Mouse (Mus musculus) lung, postnatal 4 days (tissue): ENCODE measurements around the gene Ephb3.

Experiments
- DNase-seq, 2 experiments: peaks; one replicate each; pipeline ENCODE4 v3.0.0; 2021

Gene Ephb3

DNA sequence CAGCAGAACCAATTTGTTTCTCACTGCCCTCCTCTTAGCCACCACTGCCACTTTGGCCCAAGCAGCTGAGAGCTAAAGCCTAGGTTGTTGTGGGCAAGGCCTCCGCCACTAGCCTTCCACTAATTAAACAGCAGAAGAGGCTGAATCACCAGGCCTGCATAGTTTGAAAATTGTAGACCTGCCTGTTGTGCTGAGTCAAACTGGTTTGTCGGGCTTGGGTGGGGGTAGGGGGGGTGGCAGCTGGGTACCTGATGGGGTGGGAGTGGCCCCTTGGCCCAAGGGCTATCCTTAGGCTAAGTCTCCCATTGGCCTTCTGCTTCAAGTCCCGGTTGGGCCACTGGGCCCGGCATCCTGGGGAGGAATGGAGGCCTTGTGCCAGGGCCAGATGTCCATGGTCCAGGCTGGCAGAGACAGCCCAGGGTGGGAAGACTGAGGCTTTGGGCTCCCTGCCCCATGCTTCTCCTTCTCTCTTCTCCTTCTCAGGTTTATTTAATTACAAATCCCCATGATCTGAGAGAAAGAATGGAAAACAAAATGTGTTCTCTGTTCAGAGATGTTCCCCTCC, 3.5 kb downstream of the Ephb3 start:
- peak in 1 of 2 experiments; percentile 62 for DNase-seq

DNA sequence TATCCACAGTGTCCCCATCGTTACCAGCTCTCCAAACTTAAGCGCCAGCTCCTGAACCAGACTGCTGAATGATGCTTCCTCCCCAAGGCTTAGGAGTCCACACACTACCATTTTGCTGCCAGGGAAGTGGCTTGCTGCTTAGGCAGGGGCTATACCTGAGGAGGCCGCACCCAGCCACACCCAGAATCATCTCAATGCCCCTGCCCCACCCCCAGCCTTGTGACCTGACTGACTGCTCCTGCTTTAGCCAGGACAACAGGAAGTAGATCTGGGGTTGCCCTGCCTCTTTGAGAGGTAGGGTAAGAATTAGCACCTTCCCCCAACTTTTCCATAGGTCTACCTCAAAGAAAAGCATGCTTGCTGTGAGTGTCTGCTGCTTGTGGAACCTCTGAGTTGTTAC, 4.7 kb downstream of the Ephb3 start:
- DNase-seq, result peak in 1 of 2 experiments; percentile 38

DNA sequence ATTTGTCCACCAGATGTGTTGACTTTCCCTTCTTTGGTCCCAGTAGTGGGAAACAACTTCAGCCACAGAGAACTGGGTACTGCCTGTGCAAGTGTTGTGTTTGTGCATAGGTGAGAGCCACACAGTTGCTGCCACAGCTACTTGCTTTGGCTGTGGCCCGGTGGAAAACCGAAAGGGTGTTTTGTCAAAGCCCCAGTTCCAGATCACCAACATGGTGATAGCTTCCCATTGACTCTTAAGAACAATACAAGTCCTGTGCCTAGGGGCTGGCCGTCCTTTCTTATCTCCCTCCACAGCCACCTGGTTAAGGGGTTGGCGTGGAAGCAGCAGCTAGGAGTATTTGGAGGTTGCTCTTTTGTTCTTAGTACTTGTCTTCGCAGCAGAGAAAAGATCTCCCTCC, 5.6 kb downstream of the Ephb3 start:
- DNase-seq, result no peak

DNA sequence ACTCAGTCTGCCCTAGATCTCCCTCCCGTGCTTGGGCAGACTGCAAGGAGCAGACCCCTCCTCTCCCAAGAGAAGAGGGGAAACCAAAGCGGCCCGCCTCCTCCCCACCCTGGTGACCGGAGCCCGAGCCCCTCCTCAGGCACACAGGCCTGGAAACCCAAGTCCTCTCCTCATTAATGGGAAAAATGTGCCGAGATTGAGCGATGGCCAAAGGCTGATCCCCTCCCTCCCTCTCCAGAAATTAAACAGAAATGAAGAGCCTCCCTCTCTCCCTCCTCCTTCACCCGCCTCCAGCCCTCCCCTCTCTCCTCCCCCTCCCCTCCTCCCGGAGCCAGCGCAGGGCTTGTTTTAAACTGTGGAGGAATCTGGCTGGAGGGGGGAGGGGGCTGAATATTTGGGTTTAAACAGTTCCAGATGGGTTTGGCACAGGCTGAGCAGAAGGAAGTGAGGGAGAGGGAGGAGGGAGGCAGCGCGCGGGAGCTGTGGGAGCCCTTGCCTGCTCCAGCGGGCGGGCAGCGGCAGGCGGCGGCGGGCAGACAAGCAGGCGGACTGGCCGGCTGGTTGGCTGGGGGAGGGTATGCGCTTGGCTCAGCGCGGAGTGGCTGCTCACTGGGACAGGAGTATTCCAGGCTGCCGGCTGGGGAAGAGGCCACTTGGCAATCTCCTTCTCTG, 6.2 kb downstream of the Ephb3 start:
- DNase-seq, result peak; percentile 88 to 96

DNA sequence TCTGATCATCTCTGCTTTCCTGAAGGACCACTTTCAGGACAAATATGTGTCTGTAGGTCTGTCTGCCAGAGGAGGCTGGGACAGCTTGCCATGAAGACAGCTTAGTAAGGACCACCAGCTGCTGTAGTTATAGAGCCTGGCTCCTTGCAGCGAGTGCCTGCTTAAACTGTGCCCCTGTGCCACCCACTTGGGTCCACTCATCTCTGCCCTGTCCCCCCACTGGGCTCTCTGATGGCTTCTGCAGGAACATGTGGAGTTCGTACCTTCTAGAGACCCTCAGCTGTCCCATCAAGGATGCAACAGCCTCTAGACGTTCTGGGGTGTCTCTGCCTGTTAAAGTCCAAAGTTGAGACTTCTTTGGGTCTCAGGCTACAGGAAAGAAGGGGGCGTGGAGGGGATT, 6.9 kb downstream of the Ephb3 start:
- DNase-seq, result no peak

DNA sequence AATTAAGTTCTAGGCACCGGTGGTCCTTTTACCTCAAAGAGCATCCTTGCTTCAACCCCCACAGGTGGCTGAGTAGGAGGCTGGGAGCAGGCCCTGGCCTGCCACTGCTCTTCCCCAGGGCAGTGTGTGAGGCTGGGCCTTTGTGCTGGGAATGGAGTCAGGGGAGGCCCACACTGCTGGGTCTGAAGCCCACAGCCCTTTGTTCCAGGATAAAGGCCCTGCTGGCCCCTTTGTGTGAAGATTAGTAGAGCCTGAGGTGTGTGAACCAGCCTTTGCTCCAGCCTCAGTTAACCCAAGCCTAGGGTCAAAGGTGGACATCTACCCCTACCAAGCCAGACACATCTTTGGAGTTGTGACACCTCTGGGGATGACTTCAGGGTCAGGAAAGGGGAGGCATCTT, 7.8 kb downstream of the Ephb3 start:
- DNase-seq, result no peak

DNA sequence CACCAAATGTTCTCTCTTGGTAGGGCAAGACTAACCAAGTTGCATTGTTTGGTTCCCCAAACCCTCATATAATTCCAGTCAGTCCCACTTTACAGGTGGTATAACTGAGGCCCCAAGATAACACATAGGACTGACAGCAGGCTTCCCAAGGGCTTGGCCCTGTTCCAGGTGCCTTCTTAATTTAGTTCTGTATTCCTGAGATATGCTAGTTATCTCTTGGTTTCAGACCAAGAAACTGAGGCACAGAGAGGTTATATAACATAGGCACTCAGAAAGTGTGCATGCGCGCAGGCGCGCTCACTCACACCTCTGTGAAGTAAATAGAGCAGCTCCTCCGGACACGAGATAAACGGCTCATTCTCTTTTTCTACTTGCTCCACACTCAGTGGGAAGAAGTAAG, 9.4 kb downstream of the Ephb3 start:
- no peak for DNase-seq

DNA sequence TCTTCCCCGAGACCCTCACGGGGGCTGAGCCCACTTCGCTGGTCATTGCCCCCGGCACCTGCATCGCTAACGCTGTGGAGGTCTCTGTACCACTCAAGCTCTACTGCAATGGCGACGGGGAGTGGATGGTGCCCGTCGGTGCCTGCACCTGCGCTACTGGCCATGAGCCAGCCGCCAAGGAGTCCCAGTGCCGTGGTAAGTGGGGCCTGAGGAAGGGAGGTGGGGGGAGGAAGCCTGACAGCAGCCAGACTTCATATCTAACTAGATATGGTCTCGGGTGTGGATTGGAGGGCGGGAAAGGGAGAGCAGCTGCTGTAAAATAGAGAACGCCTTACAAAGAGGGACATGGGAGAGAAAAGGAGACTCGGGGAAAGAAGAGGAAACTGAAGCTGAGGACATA, 10.2 kb downstream of the Ephb3 start:
- peak in 1 of 2 experiments; percentile 50 for DNase-seq

DNA sequence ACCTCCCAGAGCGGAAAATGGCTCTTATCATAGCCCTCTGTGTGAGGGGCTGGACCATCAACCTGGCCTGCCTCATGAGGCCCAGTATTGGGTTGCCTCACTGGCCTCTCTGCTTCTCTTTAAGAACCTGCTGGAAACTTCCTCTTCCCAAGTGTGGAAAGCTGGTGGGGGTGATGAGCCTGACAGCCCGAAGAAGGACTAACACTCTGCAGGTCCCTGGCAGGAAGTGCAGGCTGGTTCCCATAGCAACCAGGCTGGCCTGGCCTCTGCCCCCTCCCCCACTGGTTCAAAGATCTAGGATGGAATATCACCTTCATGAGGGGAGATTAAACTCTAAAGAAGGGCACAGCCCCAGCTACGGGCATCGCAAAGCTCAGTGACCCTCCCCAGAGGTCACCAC, 11.5 kb downstream of the Ephb3 start:
- peak in 1 of 2 experiments; percentile 37 for DNase-seq

DNA sequence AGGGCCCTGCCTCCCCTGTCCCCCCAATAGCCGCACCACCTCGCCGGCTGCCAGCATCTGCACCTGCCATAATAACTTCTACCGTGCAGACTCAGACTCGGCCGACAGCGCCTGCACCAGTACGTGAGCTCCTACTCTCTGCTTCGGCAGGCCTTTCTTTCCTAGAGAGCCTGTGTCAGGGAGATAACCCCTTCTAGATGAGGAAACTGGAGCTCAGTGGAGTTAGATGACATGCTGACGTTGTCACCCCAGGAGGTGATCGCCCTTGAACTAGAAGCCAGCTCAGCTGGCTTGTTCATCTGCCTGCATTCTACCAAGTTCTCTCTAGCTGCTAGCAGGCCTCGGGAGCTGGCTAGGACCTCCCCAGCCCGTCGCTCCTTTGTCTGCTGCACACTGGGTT, 12.7 kb downstream of the Ephb3 start:
- DNase-seq, result no peak

DNA sequence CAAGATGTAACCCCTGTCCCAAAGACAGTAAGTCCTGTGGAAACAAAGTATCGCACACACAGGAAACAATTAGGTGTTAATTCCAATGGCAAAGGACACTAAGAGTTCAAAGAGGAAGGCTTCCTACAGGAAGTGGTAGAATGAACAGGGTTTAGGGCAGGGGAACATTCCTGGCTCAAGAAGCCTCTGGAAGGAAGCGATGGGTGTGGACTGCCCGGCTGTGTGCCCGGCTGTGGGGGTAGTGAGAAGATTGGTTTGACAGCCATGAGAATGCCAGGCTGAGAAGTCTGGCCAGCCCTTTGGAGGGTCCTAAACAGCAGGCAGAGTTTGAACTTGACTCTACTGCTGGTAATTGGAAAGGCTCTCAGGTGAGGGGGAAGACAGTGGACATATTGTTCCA, 15.1 kb downstream of the Ephb3 start:
- DNase-seq, result peak; percentile 36 to 50

DNA sequence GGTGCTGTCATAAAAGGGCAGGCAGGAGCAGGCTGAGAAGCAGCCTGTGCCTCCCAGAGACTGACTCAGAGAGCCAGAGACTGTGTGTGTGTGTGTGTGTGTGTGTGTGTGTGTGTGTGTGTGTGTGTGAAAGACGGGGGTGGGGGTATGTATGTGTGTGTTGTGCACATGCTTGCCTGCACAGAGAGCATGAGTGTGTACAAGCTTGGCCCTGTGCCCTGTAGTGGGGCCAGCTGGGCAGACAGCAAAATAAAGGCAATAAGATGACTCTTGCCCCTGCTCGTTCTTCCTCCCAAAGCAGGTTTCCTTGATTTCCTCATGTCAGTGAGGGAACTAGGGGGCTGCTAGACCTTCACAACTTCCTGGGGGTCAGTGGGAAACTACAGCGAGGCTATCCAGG, 18.5 kb downstream of the Ephb3 start:
- peak in 1 of 2 experiments; percentile 37 for DNase-seq

DNA sequence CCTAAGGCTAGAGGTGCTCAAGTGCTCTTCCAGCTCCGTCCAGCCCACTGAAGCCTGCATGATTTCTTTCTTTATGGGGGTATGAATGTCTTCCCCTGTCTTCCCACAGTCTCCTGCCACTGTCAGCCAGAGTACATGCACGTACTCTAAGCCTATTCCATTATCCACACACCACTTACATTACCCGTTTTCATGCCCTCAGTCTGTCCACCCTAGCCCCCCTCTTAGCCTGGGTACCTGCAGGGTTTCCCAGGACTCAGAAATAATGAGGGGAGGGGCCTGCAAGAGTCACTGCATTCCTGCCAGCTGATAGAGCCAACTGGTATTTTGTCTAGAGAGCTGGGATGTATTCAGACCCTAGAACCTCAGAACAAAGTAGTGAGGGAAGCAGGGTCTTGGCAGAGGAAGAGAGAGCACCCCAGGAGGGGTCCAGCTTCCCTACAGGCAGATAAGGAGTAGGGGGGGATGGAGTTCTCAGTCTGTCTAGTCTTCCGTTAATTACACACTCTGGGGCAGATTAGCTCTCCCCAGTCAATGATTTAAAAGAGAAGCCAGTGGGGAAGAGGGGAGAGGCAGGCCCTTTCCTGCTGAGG, 20.2 kb downstream of the Ephb3 start:
- DNase-seq, result no peak

DNA sequence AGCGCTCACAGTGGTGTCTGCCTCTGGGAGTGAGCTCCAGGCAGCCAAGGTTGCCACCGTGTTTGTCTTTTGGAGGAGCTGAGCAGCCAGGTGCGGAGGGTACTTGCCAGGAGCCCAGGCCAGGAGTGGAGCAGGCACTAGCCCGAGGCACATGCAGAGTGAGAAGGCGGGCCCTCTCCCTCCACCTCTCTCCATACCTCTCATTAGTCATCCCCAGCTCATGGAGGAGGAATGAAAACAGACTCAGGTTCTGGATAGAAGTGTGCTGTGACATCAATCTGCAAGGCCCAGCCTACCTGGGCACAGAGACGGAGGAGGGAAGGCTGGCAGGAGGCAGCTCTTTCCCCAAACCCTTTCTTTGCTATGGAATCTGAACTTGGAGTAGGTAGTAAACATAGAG, 22.1 kb downstream of the Ephb3 start:
- peak in 1 of 2 experiments; percentile 49 for DNase-seq

DNA sequence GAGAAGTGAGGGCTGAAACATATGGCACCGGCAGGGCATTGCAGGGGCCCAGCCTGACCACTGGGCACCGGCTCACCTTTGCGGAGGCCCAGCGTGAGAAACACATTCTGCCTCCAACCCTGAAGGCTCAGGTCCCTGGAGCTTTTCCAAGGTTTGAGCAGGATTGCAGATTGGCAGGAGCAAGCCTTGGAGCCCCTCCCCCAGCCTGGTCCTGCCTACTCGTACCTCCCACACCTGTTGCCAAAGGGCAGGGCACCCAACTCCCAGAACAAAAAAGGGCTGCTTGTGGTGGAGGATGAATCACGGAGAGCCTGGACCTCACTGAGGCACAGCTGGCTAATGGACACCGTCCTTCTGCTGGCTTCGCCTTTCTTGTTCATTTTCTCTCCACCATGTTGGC, 30.6 kb downstream of the Ephb3 start:
- peak; percentile 53 to 71 for DNase-seq

DNA sequence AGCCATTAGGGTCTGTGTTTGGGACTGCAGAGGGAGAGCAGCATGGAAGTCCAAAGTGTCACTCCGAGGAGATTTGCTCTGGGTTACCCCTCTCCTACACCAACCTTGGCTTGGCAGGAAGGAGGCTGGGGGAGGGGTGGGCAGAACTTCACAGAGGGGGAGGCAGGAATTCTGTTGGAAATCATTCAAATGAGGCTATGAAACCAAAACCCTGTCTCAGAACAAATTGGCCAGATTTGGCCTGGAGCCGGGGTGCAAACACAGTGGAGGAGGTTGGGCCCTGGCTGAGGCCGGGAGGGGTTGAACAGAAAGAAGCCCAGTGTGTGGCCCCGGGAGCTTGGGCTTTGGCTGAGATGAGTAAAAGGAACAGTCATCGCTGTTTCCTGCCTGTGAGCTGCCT, 34.2 kb downstream of the Ephb3 start:
- peak; percentile 68 to 87 for DNase-seq

DNA sequence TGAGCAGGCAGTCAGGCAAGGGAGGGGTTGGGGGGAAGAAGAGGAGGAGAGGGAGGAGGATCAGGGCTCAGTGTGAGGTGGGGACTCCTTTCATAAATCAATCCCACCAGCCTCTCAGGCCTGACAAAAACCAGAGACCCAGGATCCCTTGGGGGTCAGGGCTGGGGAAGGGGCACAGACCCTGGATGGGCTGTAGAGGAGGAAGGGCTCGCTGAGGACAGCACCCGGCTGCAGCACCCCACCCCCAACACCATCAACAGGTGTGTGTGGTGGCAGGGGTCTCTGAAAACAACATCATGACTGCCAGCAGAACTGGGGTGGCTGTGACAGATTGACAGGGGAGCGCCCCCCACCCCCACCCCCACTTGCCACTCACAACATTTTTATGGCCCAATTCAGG, 36.0 kb downstream of the Ephb3 start:
- no peak for DNase-seq

DNA sequence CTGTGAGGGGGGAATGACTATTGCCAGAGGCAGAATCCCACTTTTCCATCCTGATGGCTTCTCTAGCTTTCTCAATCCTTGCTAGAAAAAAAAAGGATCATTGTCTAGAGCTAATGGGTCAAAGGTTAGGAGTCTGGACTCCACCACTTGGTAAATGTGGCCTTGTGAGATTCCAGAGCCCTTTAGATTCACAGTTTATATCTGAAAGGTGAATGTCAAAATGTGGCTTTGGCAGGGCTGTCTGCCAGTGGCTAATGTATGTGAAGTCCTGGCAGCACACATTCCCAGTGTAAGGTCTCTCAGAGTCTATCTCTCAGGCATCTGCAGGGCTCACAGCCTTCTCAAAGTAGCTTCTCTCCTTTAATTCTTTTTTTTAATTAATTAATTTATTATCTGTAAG, 36.5 kb downstream of the Ephb3 start:
- DNase-seq, result no peak

DNA sequence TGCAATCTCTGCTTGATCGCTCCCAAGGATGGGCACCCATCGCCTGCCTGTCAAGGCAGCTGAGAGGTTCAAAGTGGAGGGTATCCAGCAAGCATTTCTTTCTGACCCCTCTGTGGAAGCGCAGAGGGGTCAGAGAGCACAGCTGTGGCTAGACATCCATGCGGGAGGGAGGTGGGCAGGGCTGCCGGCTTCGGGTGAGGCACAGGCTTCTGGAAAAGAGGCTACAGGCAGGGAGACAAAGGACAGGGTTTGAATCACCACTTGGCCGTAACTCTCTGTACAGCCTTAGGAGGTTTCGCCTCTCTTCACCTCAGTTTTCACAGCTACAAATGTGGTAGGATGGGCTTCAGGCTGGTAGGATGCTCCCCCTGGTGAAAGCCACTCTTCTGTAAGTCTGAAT, 38.4 kb downstream of the Ephb3 start:
- no peak for DNase-seq

DNA sequence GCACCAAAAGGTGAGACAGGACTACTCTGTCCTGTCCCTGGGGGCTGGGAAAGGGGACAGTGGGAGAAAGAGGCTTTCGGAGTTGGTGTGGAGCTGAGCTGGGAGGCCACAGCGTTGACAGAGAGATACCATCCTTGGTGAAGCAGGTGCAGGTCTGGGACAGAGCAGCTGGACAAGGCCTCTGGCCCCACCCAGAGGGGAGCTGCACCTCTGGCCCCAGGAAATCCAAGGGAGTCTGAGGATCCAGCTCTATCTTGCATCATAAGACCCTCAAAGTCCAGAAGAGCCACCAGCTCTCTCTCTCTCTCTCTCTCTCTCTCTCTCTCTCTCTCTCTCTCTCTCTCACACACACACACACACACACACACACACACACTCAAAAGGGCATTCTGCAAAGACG, 40.2 kb downstream of the Ephb3 start:
- DNase-seq, result no peak

DNA sequence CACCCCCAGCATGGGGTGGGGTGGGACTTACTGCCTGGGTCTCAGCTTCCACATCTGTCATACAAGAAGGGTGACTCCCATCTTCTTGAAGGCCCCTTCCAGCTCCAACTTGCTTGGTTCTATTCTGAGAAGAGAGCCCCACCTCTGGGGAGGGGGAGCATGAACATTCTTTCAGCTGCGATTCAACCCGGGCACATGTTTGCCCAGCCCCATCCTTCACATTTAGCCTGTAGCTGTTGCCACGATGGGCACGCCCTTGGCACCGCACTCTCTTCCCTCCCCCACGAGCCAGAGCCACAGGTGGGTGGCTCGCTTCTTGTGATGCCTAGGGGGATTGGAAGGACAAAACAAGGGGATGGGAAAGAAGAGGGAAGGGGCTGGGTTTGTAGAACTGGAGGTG, 40.8 kb downstream of the Ephb3 start:
- DNase-seq, result no peak

DNA sequence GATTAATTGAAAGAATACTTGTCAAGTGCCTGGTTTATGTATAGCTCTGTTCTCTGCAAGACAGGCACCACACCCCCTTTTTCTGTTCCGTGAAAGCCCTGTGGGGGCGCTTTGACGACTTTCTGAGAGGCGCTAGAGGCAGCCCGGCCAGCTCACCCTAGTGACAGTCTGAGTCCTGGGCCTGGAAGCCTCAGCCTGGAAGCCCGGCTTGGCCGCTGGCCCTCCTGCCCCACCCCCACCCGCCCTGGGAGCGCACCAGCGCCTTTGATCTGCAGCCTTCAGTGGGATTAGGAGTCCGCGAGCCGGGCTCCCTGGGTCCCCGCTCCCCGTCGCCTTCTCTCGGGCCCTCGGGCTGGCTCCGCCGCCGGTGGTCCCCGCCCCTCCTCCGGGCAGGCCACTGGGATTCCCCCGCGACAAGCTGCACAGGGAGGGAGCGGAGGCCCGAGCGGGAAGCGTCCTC, 41.4 kb downstream of the Ephb3 start:
- DNase-seq, result peak; percentile 91 to 92

DNA sequence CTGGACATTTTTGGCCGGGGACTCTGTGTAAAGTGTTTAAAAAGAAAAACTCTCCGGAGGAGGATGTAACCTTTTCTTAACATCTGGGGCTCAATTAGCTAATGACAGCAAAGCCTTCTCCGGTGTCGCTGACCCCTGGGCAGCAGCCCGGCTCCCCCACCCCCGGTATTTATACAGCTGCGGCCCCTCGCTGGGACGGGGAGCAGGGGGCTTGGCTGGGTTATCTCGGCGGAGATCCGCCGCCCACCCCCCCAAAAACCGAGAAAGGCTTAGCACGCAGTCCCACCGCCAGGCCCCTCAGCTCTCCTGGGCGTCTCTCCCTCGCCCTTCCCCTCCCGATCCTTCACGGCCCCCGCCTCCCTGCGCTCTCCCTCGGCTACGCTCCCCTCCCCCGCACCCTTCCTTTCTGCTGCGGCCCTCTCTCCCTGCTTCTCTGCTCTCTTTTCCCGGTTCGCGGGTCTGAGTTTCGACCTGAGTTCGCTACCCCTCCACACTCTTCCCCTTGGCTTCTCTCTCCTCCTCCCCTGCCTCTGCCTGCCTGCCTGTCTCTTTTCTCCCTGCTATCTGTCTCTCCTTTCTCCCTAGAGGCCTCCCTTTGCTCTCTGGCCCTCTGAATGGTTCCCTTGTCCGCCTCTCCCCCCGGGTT, 42.0 kb downstream of the Ephb3 start:
- peak; percentile 54 to 57 for DNase-seq

DNA sequence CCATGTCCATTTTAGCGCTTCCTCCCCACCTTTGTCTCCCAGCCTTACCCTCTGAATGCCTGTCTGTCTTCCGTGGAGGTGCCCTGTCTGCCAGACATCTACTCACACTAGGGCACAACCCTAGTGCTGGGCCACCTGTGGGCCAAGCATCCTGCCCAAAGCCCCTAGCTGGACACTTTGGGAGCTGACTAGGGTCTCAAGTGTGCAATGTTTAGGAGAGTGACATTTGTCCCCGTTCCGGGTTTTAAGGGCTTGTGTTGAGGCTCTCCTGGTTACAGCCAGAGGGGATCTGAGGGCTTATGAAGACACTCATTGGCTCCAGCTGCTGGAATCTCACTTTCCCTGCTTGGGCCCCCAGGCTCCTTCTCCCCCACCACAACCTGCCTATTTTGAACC, 42.5 kb downstream of the Ephb3 start:
- DNase-seq, result no peak
